Mouse (Mus musculus): ENCODE data around the gene H2al2b.
"Not testable (repeated sequence)": the region's sequence is repeated elsewhere in the genome, so short reads cannot be mapped to it uniquely, and the experiment has no call there.

Gene H2al2b

DNA sequence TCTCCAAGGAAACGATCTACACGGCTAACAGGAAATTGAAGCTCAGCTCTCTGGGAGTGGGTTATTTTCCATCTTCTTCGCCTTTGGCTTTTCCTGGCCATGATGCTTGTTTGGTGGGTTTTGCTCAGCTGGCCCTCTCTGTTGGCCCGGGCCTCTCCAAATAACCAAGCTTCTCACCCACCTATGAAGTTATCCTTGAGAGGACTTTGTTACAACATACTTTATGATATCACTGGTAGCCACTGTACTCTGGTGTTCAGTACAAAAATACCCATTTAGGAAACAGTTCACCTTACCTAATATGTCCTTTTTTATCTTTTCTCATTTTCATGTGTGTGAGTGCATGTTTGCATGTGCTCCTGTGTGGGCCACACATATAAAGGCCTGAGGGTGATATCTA, at the start of gene H2al2b:
Gene H2al2b, minus strand, starts transcription at position 101 of the 400 bp plus-strand sequence.
- DNase-seq (ENCODE audit: low spot score in 2 of 2): not testable (repeated sequence)
